Mouse (Mus musculus) CH12.LX (cell line): ENCODE data around the gene Ypel2. TPM values are rescaled to one million over a fixed set of nuclear protein-coding genes. Genes with fewer than 3 reads are reported as not detected.

Source experiments
- DNase-seq: peaks from one replicate; pipeline ENCODE4 v3.0.0-alpha.2; 2013; ENCODE audit errors: extremely low read depth
- H3K27ac ChIP-seq: 2 replicates; pipeline ENCODE4 v1.5.1; 2012; ENCODE audit warnings: low read depth, mild to moderate bottlenecking, control low read depth, moderate library complexity; ENCODE audit not compliant: insufficient read depth
- H3K27me3 ChIP-seq: replicated peaks from 2 replicates; pipeline ENCODE3; 2012; ENCODE audit warnings: inconsistent platforms
- H3K36me3 ChIP-seq, 2 experiments: replicated peaks in 1 of 2; 2 replicates each; pipeline versions ENCODE3 to v1.6.1; 2012; ENCODE audit warnings: inconsistent platforms in 1 of 2, low read length in 1 of 2, mild to moderate bottlenecking in 1 of 2, mixed read lengths in 1 of 2, moderate library complexity in 1 of 2; ENCODE audit not compliant: control insufficient read depth in 1 of 2, insufficient read depth in 1 of 2
- H3K4me1 ChIP-seq, 2 experiments: 2 replicates each; pipeline ENCODE4 v1.6.1; 2012; ENCODE audit warnings: inconsistent platforms in 1 of 2, moderate library complexity in 1 of 2; ENCODE audit not compliant: insufficient read depth in 2 of 2, control insufficient read depth in 1 of 2
- H3K4me2 ChIP-seq: 2 replicates; pipeline ENCODE4 v1.6.1; 2012; ENCODE audit warnings: low read depth, mild to moderate bottlenecking, control low read depth; ENCODE audit not compliant: poor library complexity, insufficient read depth, severe bottlenecking
- H3K4me3 ChIP-seq, 3 experiments: fragments of 150-350 bp in 1 of 3; sonication (generic) in 1 of 3; replicated peaks in 1 of 3; 2 replicates each; pipeline versions ENCODE3 to v1.5.1; 2011 to 2012; ENCODE audit warnings: low read depth in 2 of 3, low read length in 2 of 3, mild to moderate bottlenecking in 2 of 3, moderate library complexity in 2 of 3, control low read depth in 1 of 3, improper control_type of control experiment in 1 of 3, inconsistent platforms in 1 of 3, mixed read lengths in 1 of 3; ENCODE audit not compliant: poor library complexity in 1 of 3
- H3K79me2 ChIP-seq: replicated peaks from 2 replicates; pipeline ENCODE4 v1.6.1; 2012; ENCODE audit warnings: mild to moderate bottlenecking, moderate library complexity; ENCODE audit not compliant: control insufficient read depth, poor library complexity, insufficient read depth, severe bottlenecking; ENCODE audit errors: extremely low read depth
- H3K9ac ChIP-seq: 2 replicates; pipeline ENCODE4 v1.6.1; 2012; ENCODE audit warnings: low read depth, mild to moderate bottlenecking, control low read depth, moderate library complexity; ENCODE audit not compliant: insufficient read depth
- H3K9me3 ChIP-seq: replicated peaks from 2 replicates; pipeline ENCODE3; 2012; ENCODE audit warnings: low read length, inconsistent platforms, mixed read lengths
- BHLHE40 ChIP-seq: IDR thresholded peaks from 2 replicates; pipeline ENCODE4 v1.6.1; 2011; ENCODE audit warnings: mild to moderate bottlenecking, low read depth, low read length, improper control_type of control experiment
- CHD2 ChIP-seq: IDR thresholded peaks from 2 replicates; pipeline ENCODE4 v1.6.1; 2011; ENCODE audit warnings: low read length, improper control_type of control experiment
- E2F4 ChIP-seq: IDR thresholded peaks from 2 replicates; pipeline ENCODE4 v1.6.1; 2011; ENCODE audit warnings: low read depth, low read length, improper control_type of control experiment; ENCODE audit not compliant: insufficient replicate concordance
- ETS1 ChIP-seq: conservative IDR thresholded peaks from 2 replicates; pipeline ENCODE4 v1.6.1; 2012; ENCODE audit warnings: low read depth, mild to moderate bottlenecking, inconsistent platforms, low read length, improper control_type of control experiment, moderate library complexity
- GABPA ChIP-seq: IDR thresholded peaks from 2 replicates; pipeline ENCODE4 v1.6.1; 2012; ENCODE audit warnings: low read depth, low read length, improper control_type of control experiment, inconsistent platforms; ENCODE audit not compliant: insufficient replicate concordance
- HCFC1 ChIP-seq: IDR thresholded peaks from 2 replicates; pipeline ENCODE4 v1.6.1; 2012; ENCODE audit warnings: low read depth, mild to moderate bottlenecking, inconsistent platforms, low read length, improper control_type of control experiment
- JUND ChIP-seq: conservative IDR thresholded peaks from 2 replicates; pipeline ENCODE4 v1.6.1; 2011; ENCODE audit warnings: low read depth, low read length, improper control_type of control experiment
- MAFK ChIP-seq: IDR thresholded peaks from 2 replicates; pipeline ENCODE4 v1.6.1; 2011; ENCODE audit warnings: low read length, improper control_type of control experiment; ENCODE audit not compliant: insufficient replicate concordance
- NELFE ChIP-seq: IDR thresholded peaks from 2 replicates; pipeline ENCODE4 v1.6.1; 2011; ENCODE audit warnings: low read depth, low read length, improper control_type of control experiment
- PAX5 ChIP-seq: IDR thresholded peaks from 2 replicates; pipeline ENCODE4 v1.6.1; 2012; ENCODE audit warnings: low read length, inconsistent platforms, mixed read lengths
- POLR2AphosphoS2 ChIP-seq: IDR thresholded peaks from 2 replicates; pipeline ENCODE4 v1.6.1; 2011; ENCODE audit warnings: low read depth, low read length, improper control_type of control experiment
- RAD21 ChIP-seq: IDR thresholded peaks from 2 replicates; pipeline ENCODE4 v1.6.1; 2011; ENCODE audit warnings: low read depth, mild to moderate bottlenecking, low read length, improper control_type of control experiment, moderate library complexity
- TCF12 ChIP-seq: IDR thresholded peaks from 2 replicates; pipeline ENCODE4 v1.6.1; 2014; ENCODE audit warnings: low read depth, mild to moderate bottlenecking, inconsistent platforms, low read length, improper control_type of control experiment
- UBTF ChIP-seq: IDR thresholded peaks from 2 replicates; pipeline ENCODE4 v1.6.1; 2012; ENCODE audit warnings: low read depth, mild to moderate bottlenecking, inconsistent platforms, low read length, improper control_type of control experiment, moderate library complexity
- ZC3H11A ChIP-seq: IDR thresholded peaks from 2 replicates; pipeline ENCODE4 v1.6.1; 2012; ENCODE audit warnings: low read depth, mild to moderate bottlenecking, inconsistent platforms, low read length, improper control_type of control experiment
- ZNF384 ChIP-seq: IDR thresholded peaks from 2 replicates; pipeline ENCODE4 v1.6.1; 2012; ENCODE audit warnings: low read depth, low read length, improper control_type of control experiment, inconsistent platforms
- dilution Hi-C: fragments of 300-500 bp; cut with MboI; formaldehyde crosslinking; loops from 2 replicates; pipeline ENCODE4 v1.14.3; 2020; ENCODE audit warnings: low sequenced_read_pairs; ENCODE audit not compliant: extremely low pct_unique_long_range_greater_than_20kb, extremely low pct_ligation_motif_present
- in situ Hi-C: fragments of 300-500 bp; cut with MboI; formaldehyde crosslinking; loops from 3 replicates; pipeline ENCODE4 v1.14.3; 2019; ENCODE audit warnings: low sequenced_read_pairs, low pct_ligation_motif_present, low pct_unique_long_range_greater_than_20kb, mixed read lengths
- polyA plus RNA-seq: library from polyadenylated mRNA; unstranded; fragments of >175 nt; gene quantifications from 2 replicates; pipeline ENCODE4 v1.2.1, GENCODE M21; 2012; ENCODE audit warnings: low read depth; ENCODE audit not compliant: insufficient read length
- total RNA-seq, 2 experiments: library from RNA; depleted of rRNA; stranded (reverse); fragments of 300-350 nt in 1 of 2; fragments of >200 nt in 1 of 2; gene quantifications; 2 replicates each; pipeline ENCODE4 v1.2.3; 2012 to 2014

Gene Ypel2
- total and polyA plus RNA-seq, 3 experiments, result 0.38 to 0.91 (median 0.59) TPM

GRCm38 (mm10) chr11:86941904-86942303 is 51.6 kb downstream of the Ypel2 start:
- Histone ChIP-seq H3K9ac (no peak overlapping the region), H3K9me3 (no peaks in the 10 kb centered on the region), H3K27ac (no peak overlapping the region), H3K4me2 (no peak overlapping the region), H3K4me1 (peaks cover 0 to 4% of the 10 kb centered on the region in 2 experiments; a peak in 2 of 4 replicates), H3K36me3 (no peaks in the 10 kb centered on the region), H3K27me3 (no peaks in the 10 kb centered on the region), H3K79me2 (no peaks in the 10 kb centered on the region), H3K4me3 (no peak overlapping the region)
- no peak for DNase-seq
- dilution Hi-C loops, result no loop called here
- in situ Hi-C loops, result no loop called here
- no peak for TF ChIP-seq E2F4
- TF ChIP-seq TCF12, result no peak
- no peak for TF ChIP-seq ZNF384
- TF ChIP-seq PAX5, result no peak
- TF ChIP-seq ZC3H11A, result no peak
- TF ChIP-seq HCFC1, result no peak
- TF ChIP-seq NELFE, result no peak

GRCm38 (mm10) chr11:86939503-86939902 is 54.0 kb downstream of the Ypel2 start:
- TF ChIP-seq ZNF384 (no peak), BHLHE40 (no peak), RAD21 (no peak), JUND (no peak), CHD2 (no peak), ZC3H11A (no peak), TCF12 (no peak), POLR2AphosphoS2 (no peak), MAFK (no peak), GABPA (no peak), UBTF (no peak), ETS1 (no peak)
- H3K27ac ChIP-seq, result no peak overlapping the region
- no peak overlapping the region for H3K4me3 ChIP-seq
- in situ Hi-C loops (no loop called here), dilution Hi-C loops (no loop called here)
- no peaks in the 10 kb centered on the region for H3K36me3 ChIP-seq
- no peak for DNase-seq
- H3K4me2 ChIP-seq, result no peak overlapping the region
- H3K9ac ChIP-seq, result no peak overlapping the region
- H3K4me1 ChIP-seq, result peaks cover 0 to 5% of the 10 kb centered on the region in 2 experiments; a peak in 2 of 4 replicates
- no peaks in the 10 kb centered on the region for H3K27me3 ChIP-seq
- no peaks in the 10 kb centered on the region for H3K79me2 ChIP-seq
- no peaks in the 10 kb centered on the region for H3K9me3 ChIP-seq
